Mouse (Mus musculus) neural tube, embryonic 14.5 days (tissue): ENCODE data around the gene Selenok. TPM values are rescaled to one million over a fixed set of nuclear protein-coding genes. Genes with fewer than 3 reads are reported as not detected.

Experiments
- ATAC-seq: fragments of 200-750 bp; cut with Nextera tagmentation; 2 replicates; pipeline ENCODE4 v1.8.0; 2017; ENCODE audit warnings: low read depth, mild to moderate bottlenecking, moderate TSS enrichment, moderate library complexity
- H3K27ac ChIP-seq: fragments of 300-500 bp; sonication (generic); 2 replicates; pipeline ENCODE4 v1.5.1; 2014; ENCODE audit warnings: low read depth, mild to moderate bottlenecking, control low read depth, low read length, moderate library complexity, mixed read lengths
- H3K27me3 ChIP-seq: fragments of 300-500 bp; sonication (generic); 2 replicates; pipeline ENCODE4 v1.6.1; 2014; ENCODE audit warnings: low read length; ENCODE audit not compliant: control insufficient read depth, insufficient read depth
- H3K36me3 ChIP-seq: fragments of 300-500 bp; sonication (generic); 2 replicates; pipeline ENCODE4 v1.6.1; 2014; ENCODE audit warnings: low read length, mixed read lengths; ENCODE audit not compliant: control insufficient read depth, insufficient read depth
- H3K4me1 ChIP-seq: fragments of 300-500 bp; sonication (generic); 2 replicates; pipeline ENCODE4 v1.6.1; 2014; ENCODE audit warnings: low read length; ENCODE audit not compliant: control insufficient read depth, insufficient read depth
- H3K4me2 ChIP-seq: fragments of 300-500 bp; sonication (generic); 2 replicates; pipeline ENCODE4 v1.6.1; 2014; ENCODE audit warnings: mild to moderate bottlenecking, low read depth, low read length, control low read depth
- H3K4me3 ChIP-seq: fragments of 300-500 bp; sonication (generic); 2 replicates; pipeline ENCODE4 v1.5.1; 2014; ENCODE audit warnings: low read depth, low read length, control low read depth, mixed read lengths
- H3K9ac ChIP-seq: fragments of 300-500 bp; sonication (generic); replicated peaks from 2 replicates; pipeline ENCODE4 v1.6.1; 2014; ENCODE audit warnings: low read depth, mild to moderate bottlenecking, control low read depth, low read length, mixed read lengths
- H3K9me3 ChIP-seq: fragments of 300-500 bp; sonication (generic); 2 replicates; pipeline ENCODE4 v1.6.1; 2016; ENCODE audit warnings: low read length; ENCODE audit not compliant: control insufficient read depth
- WGBS: fragments of 180-500 bp; shearing (Covaris S2); extraction: QIAGEN DNeasy Blood & Tissue Kit; methylation state at CpG from one replicate; pipeline ENCODE4 v1.1.7; 2014; 5-methylcytosine and 5-hydroxymethylcytosine counted together
- polyA plus RNA-seq: library from polyadenylated mRNA; unstranded; fragments of >200 nt; fragmentation: Nextera tagmentation; extraction: Ambion mirVana; gene quantifications from 2 replicates; pipeline ENCODE4 v1.2.1, GENCODE M21; 2014

Selenok gene
- 315 and 337 TPM in 2 replicates for polyA plus RNA-seq

DNA sequence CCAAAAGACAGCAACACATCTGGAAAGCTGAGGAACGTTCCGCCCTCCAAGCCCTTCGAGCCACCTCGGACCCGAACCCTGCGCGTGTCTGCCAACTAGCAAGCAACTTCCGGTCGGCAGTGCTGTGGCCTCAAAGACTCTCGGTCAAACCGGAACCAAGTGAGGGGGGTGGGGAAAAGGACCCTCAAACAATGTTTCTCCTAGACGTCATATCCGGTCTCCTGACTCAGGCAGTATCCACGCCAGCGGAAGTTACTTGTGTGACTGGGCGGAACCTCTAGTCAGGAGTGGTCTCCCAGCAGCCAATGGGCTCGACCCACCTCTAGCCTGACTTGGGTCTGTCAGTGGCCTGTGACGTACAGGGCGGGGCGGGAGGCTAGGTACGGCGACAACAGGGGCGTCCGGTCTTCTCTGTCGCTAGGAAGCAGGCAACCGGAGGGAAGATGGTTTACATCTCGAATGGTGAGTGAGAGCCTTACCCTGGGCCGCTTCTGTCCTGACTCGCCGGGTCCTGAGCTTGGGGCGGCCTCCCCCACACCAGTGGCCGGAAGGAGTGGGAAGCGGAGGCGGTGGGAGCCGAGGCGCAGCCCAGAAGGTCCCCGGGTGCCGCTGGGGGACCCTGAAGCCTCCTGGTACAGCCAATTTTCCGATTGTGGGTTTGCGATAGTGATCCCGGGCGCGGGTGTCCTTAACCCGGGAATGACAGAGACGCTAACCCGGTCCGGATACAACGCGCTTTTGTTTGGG, at the start of gene Selenok:
TSS of gene Selenok (plus strand) at position 234 of the 747 bp plus-strand sequence.
- Histone ChIP-seq H3K27ac (peak within 1 kb of the TSS; percentile 88), H3K4me1 (peaks cover 19% of the 10 kb centered on the region), H3K4me3 (peak within 1 kb of the TSS; percentile 84), H3K4me2 (peak within 1 kb of the TSS; percentile 85), H3K9ac (peak within 1 kb of the TSS; percentile 88), H3K27me3 (no peaks in the 10 kb centered on the region; the same call in 1 of the 2 replicates), H3K36me3 (peaks cover 16% of the 10 kb centered on the region), H3K9me3 (no peaks in the 10 kb centered on the region)
- ATAC-seq: peak; percentile 100
- under 1% methylated on average over 49 of the region's 49 CpGs for WGBS

DNA sequence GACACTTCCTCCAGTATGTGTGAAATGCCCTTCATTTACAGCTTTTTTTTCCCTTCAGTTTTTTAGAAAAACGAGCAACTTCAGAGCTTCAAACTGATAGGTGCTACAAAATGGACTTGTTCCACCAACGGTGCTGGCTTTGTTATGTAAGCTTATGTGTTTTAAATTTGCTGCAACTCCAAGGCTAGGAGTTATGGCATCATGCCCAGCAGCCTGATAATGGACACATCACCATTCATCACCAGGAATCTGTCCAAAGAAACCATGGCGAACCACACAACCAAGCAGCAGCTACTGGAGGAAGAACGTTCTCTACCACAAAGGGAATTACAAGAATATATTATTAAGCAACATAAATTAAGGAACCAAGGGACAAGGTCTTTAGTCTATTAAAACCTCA, 39.1 kb upstream of the Selenok start:
- Histone ChIP-seq H3K36me3 (no peaks in the 10 kb centered on the region), H3K4me3 (no peak overlapping the region), H3K9ac (no peak overlapping the region), H3K9me3 (no peaks in the 10 kb centered on the region), H3K27me3 (no peaks in the 10 kb centered on the region), H3K27ac (no peak overlapping the region), H3K4me1 (no peaks in the 10 kb centered on the region), H3K4me2 (no peak overlapping the region)
- WGBS: 64% methylated on average over 4 of the region's 4 CpGs
- ATAC-seq: no peak

DNA sequence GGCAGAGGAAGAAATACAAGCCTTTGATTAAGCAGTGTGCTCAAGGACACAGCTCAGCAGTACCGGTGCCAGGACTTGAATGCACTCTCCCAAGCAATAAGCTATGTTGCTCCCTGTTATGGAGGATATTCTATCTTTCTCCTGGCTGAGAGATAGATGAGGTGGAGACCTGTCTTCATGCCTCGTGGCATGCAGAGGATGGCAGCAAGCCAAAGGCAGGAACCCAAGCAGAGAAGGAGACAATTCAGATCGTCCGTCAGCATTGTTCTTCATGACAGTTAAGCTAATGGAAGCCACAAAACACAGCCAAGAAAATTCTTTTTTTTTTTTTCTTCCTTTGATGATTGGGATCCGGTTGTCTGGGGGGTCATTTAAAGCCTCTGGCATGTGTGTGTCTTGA, 32.6 kb upstream of the Selenok start:
- H3K9me3 ChIP-seq: no peaks in the 10 kb centered on the region
- no peaks in the 10 kb centered on the region for H3K27me3 ChIP-seq
- H3K36me3 ChIP-seq: no peaks in the 10 kb centered on the region
- WGBS: 35% methylated on average over 5 of the region's 5 CpGs
- no peak overlapping the region for H3K9ac ChIP-seq
- H3K4me3 ChIP-seq: no peak overlapping the region
- no peak overlapping the region for H3K4me2 ChIP-seq
- no peaks in the 10 kb centered on the region for H3K4me1 ChIP-seq
- ATAC-seq: no peak
- no peak overlapping the region for H3K27ac ChIP-seq

DNA sequence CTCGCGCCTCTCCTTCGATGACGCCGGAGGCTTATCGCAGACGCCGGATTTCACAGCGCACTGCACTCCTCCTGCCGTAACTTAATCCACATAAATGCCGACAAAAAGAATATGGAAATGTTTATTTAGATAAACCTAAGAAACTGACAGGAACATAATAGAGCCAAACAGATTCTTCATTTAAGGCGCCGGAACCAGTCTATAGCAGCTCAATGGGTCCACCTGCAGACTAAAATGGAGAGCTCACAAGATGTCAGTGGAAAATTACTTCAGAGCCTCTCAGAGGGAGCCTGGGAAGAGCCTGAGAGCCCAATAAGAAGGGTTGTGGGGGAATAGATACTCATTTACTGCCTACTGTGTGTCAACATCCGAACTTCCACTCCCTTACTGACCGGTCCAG, 30.6 kb upstream of the Selenok start:
- Histone ChIP-seq H3K4me1 (no peaks in the 10 kb centered on the region), H3K27me3 (no peaks in the 10 kb centered on the region), H3K27ac (no peak overlapping the region), H3K9me3 (no peaks in the 10 kb centered on the region), H3K9ac (no peak overlapping the region), H3K4me3 (no peak overlapping the region), H3K4me2 (no peak overlapping the region), H3K36me3 (no peaks in the 10 kb centered on the region)
- ATAC-seq: no peak
- WGBS: 90% methylated on average over 15 of the region's 15 CpGs

DNA sequence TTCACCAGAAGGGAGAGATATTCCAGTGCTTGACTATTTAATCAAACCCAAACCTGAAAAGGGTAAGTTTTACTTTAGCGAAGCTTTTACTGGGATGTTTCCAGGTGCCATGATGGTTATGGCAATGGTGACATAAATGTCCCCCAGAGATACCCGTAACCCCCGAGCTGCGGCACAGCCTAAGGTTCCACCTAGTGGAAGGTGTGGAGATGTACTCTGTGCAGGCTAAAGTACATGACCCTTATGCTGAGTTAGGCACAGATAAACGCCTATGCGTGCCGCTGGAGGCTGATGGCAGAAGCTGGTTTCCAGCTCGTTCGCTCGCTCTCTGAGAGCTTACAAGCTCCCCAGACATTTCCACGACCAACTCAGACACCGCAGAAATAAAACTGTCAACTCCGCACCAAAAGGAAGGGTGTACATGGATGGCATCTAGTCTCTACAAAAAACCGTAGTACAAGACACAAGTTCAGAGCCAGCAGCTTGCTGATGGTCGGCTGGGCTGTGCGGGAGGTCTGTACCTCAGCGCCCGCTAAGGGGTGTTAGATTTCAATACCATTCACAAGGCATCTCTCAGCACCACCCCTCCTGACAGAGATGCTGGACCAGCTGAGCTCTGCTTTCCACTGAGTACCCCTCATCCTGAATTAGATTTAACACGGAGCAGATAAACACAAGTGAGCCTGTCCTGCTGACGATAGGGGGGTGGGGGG, 28.4 kb upstream of the Selenok start:
- H3K4me3 ChIP-seq: no peak overlapping the region
- no peak for ATAC-seq

DNA sequence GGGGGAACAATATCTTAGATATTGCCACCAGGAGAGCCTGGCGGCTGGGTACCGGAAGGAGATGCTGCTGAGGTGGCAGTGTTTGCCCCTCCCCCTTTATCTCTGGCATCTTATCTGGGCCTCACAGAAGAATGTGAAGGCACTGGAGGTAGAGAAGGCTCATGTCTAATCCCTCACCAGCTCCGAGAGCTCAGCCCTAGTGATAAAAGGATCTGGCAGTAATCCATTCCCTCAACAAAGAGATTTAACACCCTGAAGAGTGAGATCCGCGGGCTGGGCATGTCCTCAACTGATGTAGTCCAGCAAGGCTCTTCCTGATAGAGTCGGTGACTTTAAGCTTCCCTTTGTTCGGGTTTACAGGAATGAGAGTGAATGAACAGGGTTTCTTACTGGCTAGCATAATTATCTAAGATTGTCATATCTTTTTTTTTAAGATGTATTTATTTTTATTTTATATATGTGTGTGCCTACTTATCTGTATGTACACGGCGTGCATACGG, 27.7 kb upstream of the Selenok start:
- 42% methylated on average over 10 of the region's 10 CpGs for WGBS
- H3K4me3 ChIP-seq: no peak overlapping the region
- no peak overlapping the region for H3K9ac ChIP-seq
- H3K4me2 ChIP-seq: no peak overlapping the region
- no peaks in the 10 kb centered on the region for H3K9me3 ChIP-seq
- H3K4me1 ChIP-seq: no peaks in the 10 kb centered on the region
- no peaks in the 10 kb centered on the region for H3K27me3 ChIP-seq
- no peaks in the 10 kb centered on the region for H3K36me3 ChIP-seq
- no peak for ATAC-seq
- H3K27ac ChIP-seq: no peak overlapping the region

More for the DNA sequence above, 28.4 kb upstream of the Selenok start:
- H3K9me3 ChIP-seq: no peaks in the 10 kb centered on the region
- no peak overlapping the region for H3K27ac ChIP-seq
- no peak overlapping the region for H3K9ac ChIP-seq
- H3K4me1 ChIP-seq: no peaks in the 10 kb centered on the region
- H3K27me3 ChIP-seq: no peaks in the 10 kb centered on the region
- no peak overlapping the region for H3K4me2 ChIP-seq
- 53% methylated on average over 20 of the region's 20 CpGs for WGBS
- H3K36me3 ChIP-seq: no peaks in the 10 kb centered on the region

DNA sequence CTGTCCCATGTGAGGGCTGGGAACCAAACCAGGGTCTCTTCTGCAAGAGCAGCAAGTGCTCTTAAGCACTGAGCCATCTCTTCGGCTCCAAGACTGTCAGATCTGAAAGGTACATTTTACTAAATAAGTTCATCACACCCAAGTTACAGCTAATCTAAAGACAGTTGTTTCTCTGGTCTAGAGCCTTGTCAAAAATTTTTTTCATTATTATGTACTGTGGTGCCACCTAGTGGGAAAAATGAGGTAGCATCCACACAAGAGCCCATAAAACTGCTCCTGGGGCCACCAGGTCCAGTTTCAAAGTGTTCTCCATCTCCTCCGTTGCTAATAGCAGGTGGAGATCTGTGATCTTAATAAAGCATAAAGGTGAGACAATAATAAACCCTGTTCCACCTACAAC, 27.2 kb upstream of the Selenok start:
- 27% methylated on average over 2 of the region's 2 CpGs for WGBS

DNA sequence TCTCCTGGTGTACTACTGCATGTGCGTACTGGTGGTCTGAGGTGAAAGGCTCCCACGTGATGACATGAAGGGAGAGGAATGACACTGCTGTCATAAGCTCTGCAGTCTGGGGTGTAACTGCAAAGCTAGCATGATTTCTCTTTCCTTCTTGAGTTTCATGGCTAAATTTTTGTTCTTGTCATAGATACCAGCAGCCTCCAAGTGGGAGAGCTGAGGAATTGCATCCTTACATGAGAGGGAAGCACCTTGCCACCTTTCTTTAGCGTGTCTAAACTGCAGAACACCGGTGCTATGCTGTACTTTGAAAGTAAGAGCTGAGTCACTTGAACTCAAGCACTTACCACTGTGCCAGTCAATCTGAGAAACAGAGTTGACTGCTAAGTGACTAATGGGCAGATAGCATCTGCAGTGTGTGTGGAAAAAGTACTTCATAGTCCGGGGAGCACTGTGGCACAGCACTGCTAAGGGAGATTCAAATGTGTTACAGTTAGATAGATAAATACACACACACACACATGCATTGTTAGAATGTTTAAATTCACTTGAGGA, 21.3 kb upstream of the Selenok start:
- Histone ChIP-seq H3K27me3 (no peaks in the 10 kb centered on the region), H3K4me2 (no peak overlapping the region), H3K4me1 (no peaks in the 10 kb centered on the region), H3K27ac (no peak overlapping the region), H3K9ac (no peak overlapping the region), H3K9me3 (no peaks in the 10 kb centered on the region), H3K4me3 (no peak overlapping the region), H3K36me3 (no peaks in the 10 kb centered on the region)
- no peak for ATAC-seq
- WGBS: 81% methylated on average over 5 of the region's 5 CpGs

More for the DNA sequence above, 27.2 kb upstream of the Selenok start:
- Histone ChIP-seq H3K9ac (no peak overlapping the region), H3K27ac (no peak overlapping the region), H3K27me3 (no peaks in the 10 kb centered on the region), H3K4me3 (no peak overlapping the region), H3K9me3 (no peaks in the 10 kb centered on the region), H3K36me3 (no peaks in the 10 kb centered on the region), H3K4me1 (no peaks in the 10 kb centered on the region), H3K4me2 (no peak overlapping the region)
- no peak for ATAC-seq

DNA sequence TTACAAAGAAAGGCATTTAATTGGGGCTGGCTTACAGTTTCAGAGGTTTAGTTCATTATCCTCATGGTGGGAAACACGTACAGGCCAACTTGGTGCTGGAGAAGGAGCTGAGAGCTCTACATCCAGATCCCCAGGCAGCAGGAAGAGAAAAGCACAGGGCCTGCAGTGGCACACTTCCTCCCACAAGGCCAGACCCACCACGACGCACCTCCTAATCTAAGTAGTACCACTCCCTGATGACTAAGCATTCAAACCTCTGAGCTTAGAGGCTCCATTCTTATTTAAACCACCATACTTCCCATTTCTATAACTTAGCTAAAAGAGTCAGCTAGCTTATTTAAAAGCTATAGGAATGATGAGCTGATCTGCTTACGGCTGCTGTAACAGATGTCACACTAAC, 17.3 kb upstream of the Selenok start:
- WGBS: 83% methylated on average over 4 of the region's 4 CpGs
- H3K9ac ChIP-seq: no peak overlapping the region
- no peak for ATAC-seq
- no peaks in the 10 kb centered on the region for H3K27me3 ChIP-seq
- H3K4me1 ChIP-seq: no peaks in the 10 kb centered on the region
- H3K9me3 ChIP-seq: no peaks in the 10 kb centered on the region
- H3K4me2 ChIP-seq: no peak overlapping the region
- H3K4me3 ChIP-seq: no peak overlapping the region
- no peaks in the 10 kb centered on the region for H3K36me3 ChIP-seq
- no peak overlapping the region for H3K27ac ChIP-seq
